Mouse (Mus musculus) lung, postnatal 36 days (tissue): ENCODE data around the gene Cct2.
A peak's percentile ranks its signal among the peaks of the same experiment; 100 is the strongest.
"Not testable (repeated sequence)": the region's sequence is repeated elsewhere in the genome, so short reads cannot be mapped to it uniquely, and the experiment has no call there.

Source experiments
- DNase-seq: peaks from one replicate; pipeline ENCODE4 v3.0.0; 2022; ENCODE audit warnings: mixed read lengths

The Cct2 gene

GRCm38 (mm10) chr10:117049961-117050597, 13.5 kb downstream of the Cct2 start:
- peak; percentile 9 for DNase-seq

GRCm38 (mm10) chr10:117049253-117049652, 14.4 kb downstream of the Cct2 start:
- DNase-seq, result no peak

- no peak for DNase-seq
Observed at GRCm38 (mm10) chr10:117045175-117046056, 18.2 kb downstream of the Cct2 start, which contains the start of gene Lrrc10. Gene Lrrc10, plus strand, starts transcription at chr10:117045341.

GRCm38 (mm10) chr10:117043497-117044166, 20.0 kb downstream of the Cct2 start:
- DNase-seq, result peak; percentile 12

- DNase-seq, result peak; percentile 10
Observed at GRCm38 (mm10) chr10:117042295-117042694, 21.3 kb downstream of the Cct2 start.

DNA sequence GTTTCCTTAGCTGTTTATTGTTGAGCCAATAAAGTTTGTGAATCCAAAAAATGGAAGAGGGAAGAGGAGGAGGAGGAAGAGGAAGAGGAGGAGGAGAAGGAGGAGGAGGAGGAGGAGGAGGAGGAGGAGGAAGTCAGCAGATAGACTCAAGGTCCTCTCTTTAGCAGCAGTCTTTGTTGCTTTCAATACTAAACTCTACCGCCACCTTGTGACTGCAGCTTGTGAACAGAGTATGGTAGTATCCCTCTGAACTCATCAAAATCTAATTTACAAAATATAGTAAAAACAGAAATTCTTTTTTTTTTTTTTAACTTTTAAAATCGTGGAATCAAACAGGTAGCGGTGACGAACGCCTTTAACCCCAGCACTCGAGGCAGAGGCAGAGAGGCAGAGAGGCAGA, 23.3 kb downstream of the Cct2 start:
- DNase-seq, result peak; percentile 35

DNA sequence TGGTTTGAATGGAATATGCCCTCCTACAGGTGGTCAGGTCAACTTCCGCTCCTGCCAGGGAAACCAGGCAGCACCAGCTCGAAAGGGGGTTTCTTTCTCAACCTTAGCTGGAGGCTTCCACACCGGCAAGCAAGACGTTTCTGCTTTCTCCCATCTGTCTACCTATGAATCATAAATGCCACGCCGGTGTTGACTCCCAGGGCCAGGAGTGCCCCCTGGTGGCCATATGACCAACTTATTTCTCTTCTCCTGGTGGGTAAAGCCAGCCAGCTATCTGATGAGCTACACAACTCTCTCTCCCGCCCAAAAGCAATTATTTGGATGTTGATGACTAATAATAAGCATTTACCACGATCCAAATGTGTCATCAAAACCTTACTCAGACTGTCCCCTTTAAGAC, 29.8 kb downstream of the Cct2 start:
- DNase-seq, result peak; percentile 91

- DNase-seq, result no peak
Observed at GRCm38 (mm10) chr10:117031160-117031559, 32.5 kb downstream of the Cct2 start.

DNA sequence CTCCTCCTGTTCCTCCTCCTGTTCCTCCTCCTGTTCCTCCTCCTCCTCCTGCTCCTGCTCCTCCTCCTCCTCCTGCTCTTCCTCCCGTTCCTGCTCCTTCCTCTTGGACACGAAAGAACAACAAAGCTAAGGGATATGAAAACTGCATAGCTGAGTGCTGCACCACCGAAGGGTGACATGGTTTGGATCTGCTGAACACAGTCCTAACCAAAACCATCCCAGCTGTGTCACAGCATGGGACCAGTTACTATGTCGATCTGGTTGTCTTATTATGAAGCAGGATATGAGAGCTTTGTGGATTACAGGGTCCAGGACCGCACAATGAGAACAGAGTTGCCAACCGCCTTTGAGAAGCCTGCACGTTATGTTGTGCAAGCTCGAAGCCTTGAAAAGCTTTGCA, 37.4 kb downstream of the Cct2 start:
- no peak for DNase-seq

DNA sequence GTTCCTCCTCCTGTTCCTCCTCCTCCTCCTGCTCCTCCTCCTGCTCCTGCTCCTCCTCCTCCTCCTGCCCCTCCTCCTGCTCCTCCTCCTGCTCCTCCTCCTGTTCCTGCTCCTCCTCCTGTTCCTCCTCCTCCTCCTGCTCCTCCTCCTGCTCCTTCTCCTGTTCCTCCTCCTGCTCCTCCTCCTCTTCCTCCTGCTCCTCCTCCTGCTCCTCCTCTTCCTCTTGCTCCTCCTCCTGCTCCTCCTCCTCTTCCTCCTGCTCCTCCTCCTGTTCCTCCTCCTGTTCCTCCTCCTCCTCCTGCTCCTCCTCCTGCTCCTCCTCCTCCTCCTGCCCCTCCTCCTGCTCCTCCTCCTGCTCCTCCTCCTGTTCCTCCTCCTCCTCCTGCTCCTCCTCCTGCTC, 37.8 kb downstream of the Cct2 start:
- DNase-seq, result not testable (repeated sequence)

GRCm38 (mm10) chr10:117023693-117024092, 39.9 kb downstream of the Cct2 start:
- no peak for DNase-seq

DNA sequence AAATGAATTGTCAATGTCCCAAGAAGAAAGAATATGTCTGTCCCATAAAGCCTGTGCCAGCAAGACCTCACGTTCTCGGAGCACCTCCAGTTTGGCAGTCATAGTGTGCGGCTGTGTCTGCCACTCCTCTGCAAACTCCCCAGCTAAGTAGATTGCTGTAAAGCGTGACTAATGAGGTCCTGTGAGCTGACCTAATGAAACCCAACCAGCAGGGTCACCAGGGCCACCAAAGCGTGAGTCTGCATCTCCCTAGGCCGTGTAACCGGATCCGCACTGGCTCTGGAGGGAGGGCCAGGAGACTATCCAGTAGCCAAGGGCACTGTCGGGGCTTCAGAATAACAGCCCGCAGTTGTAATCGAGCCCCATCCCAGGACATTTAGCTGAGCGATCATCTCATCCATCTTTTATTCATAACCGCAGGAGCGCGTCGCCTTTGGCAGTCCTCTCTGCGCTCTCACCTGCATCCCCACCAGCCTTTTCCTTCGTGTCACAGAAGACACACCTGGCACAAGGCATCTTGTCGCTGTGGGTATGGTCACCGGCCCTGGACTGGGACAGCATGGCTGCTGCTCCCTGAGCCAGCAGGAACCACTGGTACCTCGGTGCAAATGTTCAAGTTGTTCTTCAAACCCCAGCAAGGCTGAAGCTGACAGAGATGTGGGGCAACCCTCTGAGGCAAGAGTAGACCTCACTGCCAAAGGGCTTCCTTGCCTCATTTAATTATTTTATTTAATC, 42.4 kb downstream of the Cct2 start:
- no peak for DNase-seq

DNA sequence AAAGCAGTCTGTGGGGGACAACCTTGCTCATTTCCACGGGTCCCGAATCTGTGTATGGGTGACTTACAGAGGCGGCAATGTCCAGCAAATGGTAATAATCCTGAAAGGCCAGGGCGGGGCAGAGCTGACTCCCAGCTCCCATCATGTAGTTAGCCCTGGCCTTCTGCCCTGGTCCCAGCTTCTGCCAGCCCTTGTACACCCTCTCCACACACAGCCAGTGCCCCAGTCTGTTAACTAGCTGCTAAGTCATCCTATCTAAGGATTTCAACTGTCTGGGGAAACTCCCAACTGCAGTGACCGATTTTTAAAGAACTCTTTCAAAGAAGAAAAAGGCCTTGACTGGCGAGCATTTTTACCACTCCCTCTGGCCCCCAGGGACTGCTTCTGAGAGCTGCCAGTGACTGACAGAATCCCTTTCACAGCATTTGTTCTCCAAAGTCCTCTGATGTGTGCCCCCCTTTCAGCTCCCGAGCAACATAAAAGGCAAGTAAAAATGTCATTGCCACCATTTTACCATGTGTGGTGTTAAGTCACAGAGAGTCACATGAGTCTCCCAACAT, 45.3 kb downstream of the Cct2 start:
- DNase-seq, result no peak

- no peak for DNase-seq
Observed at GRCm38 (mm10) chr10:117014565-117014964, 49.0 kb downstream of the Cct2 start.

DNA sequence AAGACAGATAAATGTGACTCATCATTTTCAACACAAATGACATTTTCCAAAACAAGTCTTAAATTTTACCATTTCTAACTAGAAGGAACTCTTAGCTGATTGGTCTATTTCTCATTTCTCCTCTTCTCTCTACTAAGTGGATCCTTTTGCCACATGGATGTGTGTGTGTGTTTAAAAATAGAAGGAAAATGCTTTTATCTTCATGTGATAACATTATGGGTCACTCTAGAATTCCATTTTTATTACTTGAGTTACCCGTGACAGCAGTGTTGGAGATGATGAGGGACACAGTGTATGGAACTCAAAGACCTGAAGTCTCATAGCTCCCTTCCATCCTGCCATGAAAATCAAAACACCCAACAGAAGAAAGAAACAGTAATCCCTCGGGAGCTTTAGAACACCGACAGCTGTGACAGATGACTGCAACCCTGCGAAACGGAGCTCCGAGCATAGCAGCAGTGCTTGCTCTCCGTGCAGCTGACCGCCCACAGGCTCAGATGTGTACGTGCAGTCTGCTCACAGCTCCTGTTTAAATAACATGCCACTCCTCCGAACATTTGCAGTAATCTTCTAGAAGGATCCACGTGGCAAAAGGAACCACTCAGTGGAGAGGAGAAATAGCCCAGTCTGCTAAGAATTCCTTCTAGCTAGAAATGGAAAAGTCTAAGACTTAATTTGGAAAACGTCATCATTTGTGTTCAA, 49.8 kb downstream of the Cct2 start:
- DNase-seq, result no peak

- no peak for DNase-seq
Observed at GRCm38 (mm10) chr10:117011047-117011446, 52.6 kb downstream of the Cct2 start.

DNA sequence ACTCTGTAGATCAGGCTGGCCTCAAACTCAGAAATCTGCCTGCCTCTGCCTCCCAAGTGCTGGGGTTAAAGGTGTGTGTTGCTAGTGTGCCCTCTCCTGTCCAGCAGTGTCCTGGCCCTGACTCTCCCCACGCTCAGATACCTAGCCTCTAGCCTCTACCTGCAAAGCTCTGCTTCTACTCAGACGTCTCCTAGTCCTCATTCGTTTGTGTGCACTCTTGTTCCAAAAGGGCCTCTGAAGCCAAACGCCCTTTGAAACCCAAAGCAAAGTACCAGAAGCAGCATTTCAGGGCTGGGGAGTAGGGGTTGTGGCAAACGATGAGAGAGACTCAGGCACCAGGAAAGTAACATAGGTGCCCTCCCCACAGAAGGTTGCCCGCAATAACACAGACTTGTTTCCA, 53.9 kb downstream of the Cct2 start:
- DNase-seq, result no peak

GRCm38 (mm10) chr10:117005707-117006464, 57.7 kb downstream of the Cct2 start:
- no peak for DNase-seq

DNA sequence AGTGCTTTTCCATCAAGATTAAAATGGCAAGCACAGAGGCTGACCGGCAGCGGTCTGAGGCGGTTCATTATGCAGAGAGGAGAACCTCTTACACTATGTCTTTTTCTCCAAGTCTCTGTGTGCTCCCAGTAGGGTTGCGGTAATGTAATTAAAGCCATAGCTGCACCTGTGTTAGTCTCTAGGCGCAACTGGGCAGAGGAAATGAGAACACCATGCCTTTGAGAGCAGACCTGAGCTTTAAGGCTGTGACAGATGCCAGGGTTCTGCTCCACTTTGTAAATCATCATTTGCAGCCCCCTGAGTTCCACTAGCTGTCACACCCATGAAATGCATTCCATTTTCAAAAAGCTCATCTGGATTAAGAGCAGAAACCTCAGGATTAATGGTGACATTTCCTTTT, 58.9 kb downstream of the Cct2 start:
- DNase-seq, result no peak
